Mouse (Mus musculus) hindbrain, postnatal 0 days (tissue): ENCODE results near the gene Ntn1. TPM values are rescaled to one million over a fixed set of nuclear protein-coding genes. Genes with fewer than 3 reads are reported as not detected.
A peak's percentile ranks its signal among the peaks of the same experiment; 100 is the strongest.

ENCODE experiments used
- ATAC-seq: fragments of 200-750 bp; cut with Nextera tagmentation; 2 replicates; pipeline ENCODE4 v1.8.0; 2017; ENCODE audit warnings: mild to moderate bottlenecking, moderate TSS enrichment, moderate library complexity
- DNase-seq: peaks from one replicate; pipeline ENCODE4 v3.0.0-alpha.2; 2015; ENCODE audit warnings: low spot score
- H3K27ac ChIP-seq: fragments of 300-500 bp; sonication (generic); 2 replicates; pipeline ENCODE4 v1.5.1; 2014; ENCODE audit warnings: mild to moderate bottlenecking
- H3K27me3 ChIP-seq: fragments of 300-500 bp; sonication (generic); 2 replicates; pipeline ENCODE4 v1.6.1; 2014; ENCODE audit warnings: low read length, mixed read lengths; ENCODE audit not compliant: insufficient read depth
- H3K36me3 ChIP-seq: fragments of 300-500 bp; sonication (generic); 2 replicates; pipeline ENCODE4 v1.6.1; 2014; ENCODE audit warnings: low read length, mixed read lengths; ENCODE audit not compliant: insufficient read depth
- H3K4me1 ChIP-seq: fragments of 300-500 bp; sonication (generic); 2 replicates; pipeline ENCODE4 v1.6.1; 2014; ENCODE audit warnings: antibody characterized with exemption, low read length, mixed read lengths; ENCODE audit not compliant: insufficient read depth
- H3K4me2 ChIP-seq: fragments of 300-500 bp; sonication (generic); 2 replicates; pipeline ENCODE4 v1.6.1; 2014; ENCODE audit warnings: low read depth, mild to moderate bottlenecking, low read length, moderate library complexity, mixed read lengths
- H3K4me3 ChIP-seq: fragments of 300-500 bp; sonication (generic); 2 replicates; pipeline ENCODE4 v1.5.1; 2014; ENCODE audit warnings: low read length
- H3K9ac ChIP-seq: fragments of 300-500 bp; sonication (generic); replicated peaks from 2 replicates; pipeline ENCODE4 v1.6.1; 2014; ENCODE audit warnings: mild to moderate bottlenecking, low read length, moderate library complexity, mixed read lengths
- H3K9me3 ChIP-seq: fragments of 300-500 bp; sonication (generic); 2 replicates; pipeline ENCODE4 v1.6.1; 2016; ENCODE audit warnings: low read length, mixed read lengths
- CTCF ChIP-seq: IDR thresholded peaks from 2 replicates; pipeline ENCODE4 v1.5.1; 2016; ENCODE audit warnings: antibody characterized with exemption, control low read depth, low read depth
- WGBS: fragments of 180-500 bp; shearing (Covaris S2); extraction: QIAGEN DNeasy Blood & Tissue Kit; methylation state at CpG from one replicate; pipeline ENCODE4 v1.1.7; 2014; 5-methylcytosine and 5-hydroxymethylcytosine counted together
- polyA plus RNA-seq: library from polyadenylated mRNA; unstranded; fragments of >200 nt; fragmentation: Nextera tagmentation; extraction: Ambion mirVana; gene quantifications from 2 replicates; pipeline ENCODE4 v1.2.1, GENCODE M21; 2015
- total RNA-seq: library from RNA; depleted of rRNA; stranded (reverse); fragments of >200 nt; gene quantifications from 2 replicates; pipeline ENCODE4 v1.2.3, GENCODE M21; 2014

Gene Ntn1
- total and polyA plus RNA-seq, 2 experiments from 2014 or later, result 13.8 to 81.7 TPM

- ATAC-seq (no peak), DNase-seq (no peak)
- H3K36me3 ChIP-seq, result no peaks in the 10 kb centered on the region
- H3K27me3 ChIP-seq, result peaks cover 33% of the 10 kb centered on the region
- H3K9me3 ChIP-seq, result no peaks in the 10 kb centered on the region
- H3K9ac ChIP-seq, result no peak overlapping the region
- H3K4me1 ChIP-seq, result peaks cover 9% of the 10 kb centered on the region
- H3K4me2 ChIP-seq, result no peak overlapping the region
- peak; percentile 31; the same call in 1 of the 2 replicates for TF ChIP-seq CTCF
- no peak overlapping the region for H3K27ac ChIP-seq
- WGBS, result 5% methylated on average over 8 of the region's 8 CpGs
- no peak overlapping the region for H3K4me3 ChIP-seq
Measured at GRCm38 (mm10) chr11:68389621-68390020, 11.0 kb downstream of the Ntn1 start.

- ATAC-seq, result no peak
- WGBS, result 59% methylated on average over 1 of the region's 1 CpGs
- no peak overlapping the region for H3K9ac ChIP-seq
- no peaks in the 10 kb centered on the region for H3K36me3 ChIP-seq
- peaks cover 27% of the 10 kb centered on the region for H3K27me3 ChIP-seq
- no peak overlapping the region for H3K4me3 ChIP-seq
- DNase-seq, result no peak
- no peak for TF ChIP-seq CTCF
- H3K4me2 ChIP-seq, result no peak overlapping the region
- no peak overlapping the region for H3K27ac ChIP-seq
- H3K4me1 ChIP-seq, result peaks cover 9% of the 10 kb centered on the region
- no peaks in the 10 kb centered on the region for H3K9me3 ChIP-seq
Measured at GRCm38 (mm10) chr11:68388655-68389015, 12.0 kb downstream of the Ntn1 start.

GRCm38 (mm10) chr11:68387971-68388654, 12.5 kb downstream of the Ntn1 start:
- no peak for TF ChIP-seq CTCF
- no peak overlapping the region for H3K4me2 ChIP-seq
- no peak overlapping the region for H3K4me3 ChIP-seq
- ATAC-seq, result no peak
- peaks cover 32% of the 10 kb centered on the region for H3K27me3 ChIP-seq
- WGBS, result 52% methylated on average over 11 of the region's 11 CpGs
- H3K9me3 ChIP-seq, result no peaks in the 10 kb centered on the region
- H3K9ac ChIP-seq, result no peak overlapping the region
- no peak overlapping the region for H3K27ac ChIP-seq
- no peak for DNase-seq
- peaks cover 9% of the 10 kb centered on the region for H3K4me1 ChIP-seq
- no peaks in the 10 kb centered on the region for H3K36me3 ChIP-seq

GRCm38 (mm10) chr11:68387441-68387760, 13.2 kb downstream of the Ntn1 start:
- Histone ChIP-seq H3K4me1 (peaks cover 9% of the 10 kb centered on the region), H3K27me3 (peaks cover 34% of the 10 kb centered on the region), H3K36me3 (no peaks in the 10 kb centered on the region), H3K9me3 (no peaks in the 10 kb centered on the region), H3K9ac (peak overlapping the region; percentile 56; the same call in 1 of the 2 replicates), H3K27ac (peak overlapping the region; percentile 68; the same call in 1 of the 2 replicates), H3K4me3 (peak overlapping the region; percentile 63), H3K4me2 (peak overlapping the region; percentile 78)
- DNase-seq, result no peak
- no peak for TF ChIP-seq CTCF
- 20% methylated on average over 4 of the region's 4 CpGs for WGBS
- no peak for ATAC-seq

- Histone ChIP-seq H3K27me3 (peaks cover 30% of the 10 kb centered on the region), H3K27ac (peak overlapping the region; percentile 68), H3K36me3 (no peaks in the 10 kb centered on the region), H3K4me3 (peak overlapping the region; percentile 63), H3K9me3 (no peaks in the 10 kb centered on the region), H3K9ac (peak overlapping the region; percentile 56), H3K4me1 (peaks cover 9% of the 10 kb centered on the region), H3K4me2 (peak overlapping the region; percentile 78)
- ATAC-seq (peak; percentile 76), DNase-seq (peak; percentile 77)
- WGBS, result 3% methylated on average over 74 of the region's 90 CpGs
- TF ChIP-seq CTCF, result no peak
Measured at GRCm38 (mm10) chr11:68386589-68387440, 13.8 kb downstream of the Ntn1 start.

GRCm38 (mm10) chr11:68385921-68386588, 14.6 kb downstream of the Ntn1 start:
- H3K9me3 ChIP-seq, result no peaks in the 10 kb centered on the region
- ATAC-seq, result peak; percentile 41; the same call in 1 of the 2 replicates

More at GRCm38 (mm10) chr11:68385921-68386588, 14.6 kb downstream of the Ntn1 start:
- TF ChIP-seq CTCF, result no peak
- peak overlapping the region; percentile 56 for H3K9ac ChIP-seq
- H3K4me3 ChIP-seq, result peak overlapping the region; percentile 63
- WGBS, result 1% methylated on average over 33 of the region's 68 CpGs
- H3K4me2 ChIP-seq, result peak overlapping the region; percentile 78
- H3K27me3 ChIP-seq, result peaks cover 22% of the 10 kb centered on the region
- H3K27ac ChIP-seq, result peak overlapping the region; percentile 68
- DNase-seq, result peak; percentile 50
- no peaks in the 10 kb centered on the region for H3K36me3 ChIP-seq
- peaks cover 9% of the 10 kb centered on the region for H3K4me1 ChIP-seq
